Mouse (Mus musculus) CH12.LX (cell line): ENCODE measurements at regions not wholly inside any gene's neighbourhood (a gene's known extent, or its start where the extent isn't known, plus 50 kb on each side); places are given as distances from the start of the nearest gene placed in this dataset.

Source experiments
- DNase-seq: peaks from one replicate; pipeline ENCODE4 v3.0.0-alpha.2; 2013; ENCODE audit errors: extremely low read depth
- H3K27ac ChIP-seq: 2 replicates; pipeline ENCODE4 v1.5.1; 2012; ENCODE audit warnings: low read depth, mild to moderate bottlenecking, control low read depth, moderate library complexity; ENCODE audit not compliant: insufficient read depth
- H3K27me3 ChIP-seq: replicated peaks from 2 replicates; pipeline ENCODE3; 2012; ENCODE audit warnings: inconsistent platforms
- H3K36me3 ChIP-seq, 2 experiments: replicated peaks in 1 of 2; 2 replicates each; pipeline versions ENCODE3 to v1.6.1; 2012; ENCODE audit warnings: inconsistent platforms in 1 of 2, low read length in 1 of 2, mild to moderate bottlenecking in 1 of 2, mixed read lengths in 1 of 2, moderate library complexity in 1 of 2; ENCODE audit not compliant: control insufficient read depth in 1 of 2, insufficient read depth in 1 of 2
- H3K4me1 ChIP-seq, 2 experiments: 2 replicates each; pipeline ENCODE4 v1.6.1; 2012; ENCODE audit warnings: inconsistent platforms in 1 of 2, moderate library complexity in 1 of 2; ENCODE audit not compliant: insufficient read depth in 2 of 2, control insufficient read depth in 1 of 2
- H3K4me2 ChIP-seq: 2 replicates; pipeline ENCODE4 v1.6.1; 2012; ENCODE audit warnings: low read depth, mild to moderate bottlenecking, control low read depth; ENCODE audit not compliant: poor library complexity, insufficient read depth, severe bottlenecking
- H3K4me3 ChIP-seq, 3 experiments: fragments of 150-350 bp in 1 of 3; sonication (generic) in 1 of 3; replicated peaks in 1 of 3; 2 replicates each; pipeline versions ENCODE3 to v1.5.1; 2011 to 2012; ENCODE audit warnings: low read depth in 2 of 3, low read length in 2 of 3, mild to moderate bottlenecking in 2 of 3, moderate library complexity in 2 of 3, control low read depth in 1 of 3, improper control_type of control experiment in 1 of 3, inconsistent platforms in 1 of 3, mixed read lengths in 1 of 3; ENCODE audit not compliant: poor library complexity in 1 of 3
- H3K79me2 ChIP-seq: replicated peaks from 2 replicates; pipeline ENCODE4 v1.6.1; 2012; ENCODE audit warnings: mild to moderate bottlenecking, moderate library complexity; ENCODE audit not compliant: control insufficient read depth, poor library complexity, insufficient read depth, severe bottlenecking; ENCODE audit errors: extremely low read depth
- H3K9ac ChIP-seq: 2 replicates; pipeline ENCODE4 v1.6.1; 2012; ENCODE audit warnings: low read depth, mild to moderate bottlenecking, control low read depth, moderate library complexity; ENCODE audit not compliant: insufficient read depth
- H3K9me3 ChIP-seq: replicated peaks from 2 replicates; pipeline ENCODE3; 2012; ENCODE audit warnings: low read length, inconsistent platforms, mixed read lengths
- BHLHE40 ChIP-seq: IDR thresholded peaks from 2 replicates; pipeline ENCODE4 v1.6.1; 2011; ENCODE audit warnings: mild to moderate bottlenecking, low read depth, low read length, improper control_type of control experiment
- CHD1 ChIP-seq: IDR thresholded peaks from 2 replicates; pipeline ENCODE4 v1.6.1; 2012; ENCODE audit warnings: low read depth, low read length, improper control_type of control experiment, inconsistent platforms
- CHD2 ChIP-seq: IDR thresholded peaks from 2 replicates; pipeline ENCODE4 v1.6.1; 2011; ENCODE audit warnings: low read length, improper control_type of control experiment
- CTCF ChIP-seq, 2 experiments: IDR thresholded peaks in 1 of 2; conservative IDR thresholded peaks in 1 of 2; 2 replicates each; pipeline ENCODE4 v1.5.1; 2011 to 2012; ENCODE audit warnings: low read depth in 2 of 2, low read length in 2 of 2, improper control_type of control experiment in 1 of 2, inconsistent platforms in 1 of 2, mild to moderate bottlenecking in 1 of 2, moderate library complexity in 1 of 2
- E2F4 ChIP-seq: IDR thresholded peaks from 2 replicates; pipeline ENCODE4 v1.6.1; 2011; ENCODE audit warnings: low read depth, low read length, improper control_type of control experiment; ENCODE audit not compliant: insufficient replicate concordance
- ELF1 ChIP-seq: IDR thresholded peaks from 2 replicates; pipeline ENCODE4 v1.6.1; 2014; ENCODE audit warnings: low read depth, mild to moderate bottlenecking, inconsistent platforms, low read length, improper control_type of control experiment
- ETS1 ChIP-seq: conservative IDR thresholded peaks from 2 replicates; pipeline ENCODE4 v1.6.1; 2012; ENCODE audit warnings: low read depth, mild to moderate bottlenecking, inconsistent platforms, low read length, improper control_type of control experiment, moderate library complexity
- HCFC1 ChIP-seq: IDR thresholded peaks from 2 replicates; pipeline ENCODE4 v1.6.1; 2012; ENCODE audit warnings: low read depth, mild to moderate bottlenecking, inconsistent platforms, low read length, improper control_type of control experiment
- IRF4 ChIP-seq: IDR thresholded peaks from 2 replicates; pipeline ENCODE4 v1.6.1; 2014; ENCODE audit warnings: low read depth, mild to moderate bottlenecking, inconsistent platforms, low read length, improper control_type of control experiment
- JUND ChIP-seq: conservative IDR thresholded peaks from 2 replicates; pipeline ENCODE4 v1.6.1; 2011; ENCODE audit warnings: low read depth, low read length, improper control_type of control experiment
- KAT2A ChIP-seq: IDR thresholded peaks from 2 replicates; pipeline ENCODE4 v1.6.1; 2012; ENCODE audit warnings: low read length, improper control_type of control experiment, inconsistent platforms; ENCODE audit not compliant: insufficient replicate concordance
- MAZ ChIP-seq: IDR thresholded peaks from 2 replicates; pipeline ENCODE4 v1.6.1; 2012; ENCODE audit warnings: low read depth, mild to moderate bottlenecking, inconsistent platforms, low read length, improper control_type of control experiment, moderate library complexity
- NELFE ChIP-seq: IDR thresholded peaks from 2 replicates; pipeline ENCODE4 v1.6.1; 2011; ENCODE audit warnings: low read depth, low read length, improper control_type of control experiment
- PAX5 ChIP-seq: IDR thresholded peaks from 2 replicates; pipeline ENCODE4 v1.6.1; 2012; ENCODE audit warnings: low read length, inconsistent platforms, mixed read lengths
- RCOR1 ChIP-seq: conservative IDR thresholded peaks from 2 replicates; pipeline ENCODE4 v1.6.1; 2012; ENCODE audit warnings: low read depth, mild to moderate bottlenecking, inconsistent platforms, low read length, improper control_type of control experiment
- SMC3 ChIP-seq: IDR thresholded peaks from 2 replicates; pipeline ENCODE4 v1.6.1; 2011; ENCODE audit warnings: low read depth, low read length, improper control_type of control experiment
- UBTF ChIP-seq: IDR thresholded peaks from 2 replicates; pipeline ENCODE4 v1.6.1; 2012; ENCODE audit warnings: low read depth, mild to moderate bottlenecking, inconsistent platforms, low read length, improper control_type of control experiment, moderate library complexity
- USF2 ChIP-seq: conservative IDR thresholded peaks from 2 replicates; pipeline ENCODE4 v1.6.1; 2011; ENCODE audit warnings: low read depth, low read length, improper control_type of control experiment
- ZC3H11A ChIP-seq: IDR thresholded peaks from 2 replicates; pipeline ENCODE4 v1.6.1; 2012; ENCODE audit warnings: low read depth, mild to moderate bottlenecking, inconsistent platforms, low read length, improper control_type of control experiment
- dilution Hi-C: fragments of 300-500 bp; cut with MboI; formaldehyde crosslinking; loops from 2 replicates; pipeline ENCODE4 v1.14.3; 2020; ENCODE audit warnings: low sequenced_read_pairs; ENCODE audit not compliant: extremely low pct_unique_long_range_greater_than_20kb, extremely low pct_ligation_motif_present
- in situ Hi-C: fragments of 300-500 bp; cut with MboI; formaldehyde crosslinking; loops from 3 replicates; pipeline ENCODE4 v1.14.3; 2019; ENCODE audit warnings: low sequenced_read_pairs, low pct_ligation_motif_present, low pct_unique_long_range_greater_than_20kb, mixed read lengths

DNA sequence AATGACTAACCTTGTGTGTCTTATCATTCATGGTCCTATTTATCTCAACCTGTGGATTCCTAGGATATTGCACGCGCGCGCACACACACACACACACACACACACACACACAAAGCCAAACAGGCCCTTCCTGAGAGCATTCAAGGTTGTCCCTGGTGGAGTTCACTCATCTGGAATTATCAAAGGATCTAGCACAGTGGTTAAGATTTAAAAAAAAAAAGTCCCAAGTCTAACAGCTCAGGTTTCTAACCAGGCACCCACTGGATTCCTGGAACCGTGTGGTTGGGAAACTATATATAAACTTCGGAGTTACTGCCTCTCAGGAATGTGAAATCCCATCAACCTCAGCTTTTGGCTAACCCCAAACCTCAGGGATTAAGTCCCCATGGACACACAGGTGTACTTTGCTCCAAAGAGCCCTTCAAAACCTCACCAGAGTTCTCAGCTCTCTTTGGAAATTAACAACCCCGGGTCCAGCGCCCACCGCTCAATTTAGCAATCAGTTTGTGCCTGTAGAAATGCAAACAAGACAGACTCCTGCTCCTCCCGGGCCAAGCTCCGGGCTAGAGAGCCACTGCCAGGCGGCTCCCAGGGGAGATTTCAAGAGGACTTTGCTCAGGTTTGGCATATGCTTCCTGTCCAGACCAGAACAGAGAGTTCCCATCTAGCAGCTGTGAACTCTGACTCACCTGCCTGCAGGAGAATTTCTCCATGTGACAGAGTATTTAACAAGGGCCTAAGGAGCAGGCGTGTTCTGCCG, 320.1 kb upstream of the Jarid2 start:
- Histone ChIP-seq H3K4me3 (no peak overlapping the region), H3K27me3 (no peaks in the 10 kb centered on the region), H3K9me3 (no peaks in the 10 kb centered on the region), H3K4me2 (no peak overlapping the region), H3K79me2 (no peaks in the 10 kb centered on the region), H3K27ac (no peak overlapping the region), H3K9ac (no peak overlapping the region), H3K36me3 (no peaks in the 10 kb centered on the region), H3K4me1 (peaks cover 5 to 38% of the 10 kb centered on the region in 2 experiments)
- dilution Hi-C loops: no loop called here
- in situ Hi-C loops: no loop called here
- DNase-seq: no peak
- TF ChIP-seq RCOR1 (no peak), JUND (no peak), ELF1 (no peak), UBTF (no peak)

DNA sequence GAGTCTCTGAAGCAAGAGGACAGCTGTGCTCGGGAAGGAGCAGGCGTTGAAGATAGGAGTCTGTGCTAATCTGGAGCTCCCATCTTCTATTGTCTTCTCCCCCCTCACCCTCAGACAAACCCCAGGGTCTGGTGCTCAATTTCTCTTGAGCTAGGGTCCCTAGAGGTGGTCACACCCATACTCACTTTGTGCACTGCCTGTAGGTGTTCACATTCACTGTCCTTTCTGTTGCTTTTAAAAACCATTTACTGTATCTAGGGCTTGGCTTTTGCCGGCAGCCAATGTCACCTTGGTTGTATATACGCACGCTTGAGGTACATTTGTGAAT, 319.6 kb upstream of the Jarid2 start:
- Histone ChIP-seq H3K27ac (no peak overlapping the region), H3K36me3 (no peaks in the 10 kb centered on the region), H3K4me1 (peaks cover 5 to 38% of the 10 kb centered on the region in 2 experiments), H3K9ac (no peak overlapping the region), H3K4me3 (no peak overlapping the region), H3K9me3 (no peaks in the 10 kb centered on the region), H3K79me2 (no peaks in the 10 kb centered on the region), H3K4me2 (no peak overlapping the region), H3K27me3 (no peaks in the 10 kb centered on the region)
- dilution Hi-C loops (no loop called here), in situ Hi-C loops (no loop called here)
- TF ChIP-seq MAZ: no peak
- DNase-seq: no peak

DNA sequence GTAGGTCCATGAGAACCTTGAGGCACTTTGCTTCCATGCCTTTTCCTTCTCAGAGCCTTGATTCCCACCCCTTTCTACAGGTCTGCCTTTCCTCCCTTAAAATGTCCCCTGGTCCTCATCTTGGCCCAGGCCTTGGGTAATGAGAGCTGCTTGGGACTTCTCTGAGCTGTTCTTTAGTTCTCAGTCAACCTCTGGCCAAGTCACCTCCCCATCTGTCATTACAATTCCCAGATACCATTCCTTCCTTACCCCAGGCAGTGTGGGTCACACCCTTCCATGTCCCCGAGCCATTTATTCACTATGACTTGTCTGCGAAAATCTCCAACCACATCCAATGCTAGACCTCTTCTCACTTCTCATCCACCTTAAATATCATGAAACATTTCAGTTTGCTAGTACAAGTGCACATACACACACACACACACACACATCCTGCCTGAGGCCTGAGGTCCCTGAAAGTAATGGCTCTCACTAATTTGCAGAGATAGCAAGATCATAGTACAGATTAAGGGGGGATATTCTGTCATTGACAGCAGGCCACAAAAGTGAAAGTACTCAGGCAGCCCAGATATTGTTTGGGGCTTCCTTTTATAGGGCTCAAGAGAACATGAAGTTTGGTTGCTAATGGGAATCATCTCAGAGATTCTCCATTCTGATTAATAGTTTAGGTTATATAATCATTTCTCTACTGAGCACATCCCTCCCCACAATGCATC, 317.3 kb upstream of the Jarid2 start:
- no peaks in the 10 kb centered on the region for H3K79me2 ChIP-seq
- no peak for DNase-seq
- no peak for TF ChIP-seq CHD2
- no peak for TF ChIP-seq HCFC1
- TF ChIP-seq MAZ: no peak
- no peak for TF ChIP-seq IRF4
- no peak for TF ChIP-seq NELFE
- TF ChIP-seq ETS1: no peak
- TF ChIP-seq BHLHE40: no peak
- TF ChIP-seq ZC3H11A: no peak
- TF ChIP-seq RCOR1: no peak
- TF ChIP-seq PAX5: no peak
- TF ChIP-seq JUND: no peak
- TF ChIP-seq CHD1: no peak
- no peak for TF ChIP-seq SMC3
- no peak for TF ChIP-seq CTCF (conservative IDR thresholded peaks at IDR 0.05 in 1 of 2, IDR thresholded peaks at IDR 0.05 in 1 of 2; ENCODE audit: low read depth in 2 of 2, low read length in 2 of 2)
- TF ChIP-seq E2F4: no peak
- TF ChIP-seq USF2: no peak
- TF ChIP-seq KAT2A: no peak
- no peak overlapping the region for H3K4me3 ChIP-seq
- in situ Hi-C loops (no loop called here), dilution Hi-C loops (no loop called here)
- no peaks in the 10 kb centered on the region for H3K27me3 ChIP-seq
- H3K27ac ChIP-seq: no peak overlapping the region
- H3K9ac ChIP-seq: no peak overlapping the region
- H3K9me3 ChIP-seq: no peaks in the 10 kb centered on the region
- H3K36me3 ChIP-seq: no peaks in the 10 kb centered on the region
- H3K4me2 ChIP-seq: no peak overlapping the region
- peaks cover 5 to 43% of the 10 kb centered on the region in 2 experiments for H3K4me1 ChIP-seq
